20 mouse cellular contexts compared by ENCODE assay signal in the genomic region with DNA sequence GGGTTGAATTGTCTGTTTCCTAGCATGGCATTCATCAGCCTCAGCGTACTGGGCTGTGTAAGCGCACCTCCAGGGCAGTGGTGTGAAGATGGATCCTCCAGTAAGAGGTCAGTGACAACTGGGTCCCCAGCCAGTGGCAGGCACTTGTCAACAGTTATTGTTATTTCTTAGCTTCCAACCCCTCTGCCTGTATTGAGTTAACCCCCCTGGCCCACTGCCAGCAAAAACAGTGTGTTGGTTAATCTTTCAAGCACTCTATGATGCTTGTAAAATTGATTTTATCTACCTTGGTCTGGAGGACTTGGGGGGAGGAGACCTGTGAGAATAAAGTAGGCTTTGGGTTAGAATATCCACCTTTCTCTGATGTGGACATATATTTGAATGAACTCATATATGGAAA. TPM values are rescaled to one million over a fixed set of nuclear protein-coding genes. Genes with fewer than 3 reads are reported as not detected.
DNase-seq lines count a peak whose midpoint lies in the region; ATAC-seq lines count a peak whose summit lies in the region.
"Had no signal": no experiment of that assay in that cellular context is flagged by ENCODE, and none has a peak within 500 bp of the region (broad histone marks: within the 10 kb centered on the region; RNA-seq: fewer than 3 reads in every experiment).

No protein-coding gene starts in this region.

- no peak overlapping the region for H3K4me3 ChIP-seq in heart, embryonic 12.5 days

- no peak overlapping the region for H3K9ac ChIP-seq in heart, embryonic 12.5 days
- H3K9ac ChIP-seq: hindbrain, embryonic 14.5 days; liver, postnatal 0 days had no signal

- intact Hi-C loops in heart, postnatal 10 days (cut with DNase I), result no loop called here

- H3K9me3 ChIP-seq in heart, embryonic 12.5 days (replicated peaks), result no peaks in the 10 kb centered on the region
- H3K9me3 ChIP-seq: limb, embryonic 10.5 days had no signal

- no peak for ATAC-seq in heart, embryonic 12.5 days (ENCODE audit: insufficient number of reproducible peaks, low FRiP score)
- ATAC-seq: forebrain, embryonic 14.5 days; liver, postnatal 0 days had no signal

- DNase-seq in heart, postnatal 10 days, result no peak
- DNase-seq in kidney, postnatal 10 days, result peak; percentile 60
- DNase-seq in kidney, adult 11 months, result no peak
- peak; percentile 64 for DNase-seq in urinary bladder, postnatal 14 days (ENCODE audit: low spot score)
- no peak for DNase-seq in urinary bladder, postnatal 10 days (ENCODE audit: low spot score)
- DNase-seq in right cerebral cortex, postnatal 14 days, result no peak
- DNase-seq: adrenal gland, adult 2 months; cerebellum, adult 2 months; right cerebral cortex, postnatal 4 days; thymus, postnatal 14 days had no signal

- 38% methylated on average over 2 of the region's 2 CpGs for WGBS in heart, embryonic 12.5 days

- no peaks in the 10 kb centered on the region; the same call in 1 of the 2 replicates for H3K36me3 ChIP-seq in heart, embryonic 12.5 days
- H3K36me3 ChIP-seq: limb, embryonic 10.5 days had no signal

- peaks cover 60% of the 10 kb centered on the region for H3K4me1 ChIP-seq in heart, embryonic 12.5 days (replicated peaks)

- peak overlapping the region; percentile 60; the same call in 1 of the 2 replicates for H3K27ac ChIP-seq in heart, embryonic 12.5 days (ENCODE audit: poor library complexity, severe bottlenecking)
- H3K27ac ChIP-seq: hindbrain, embryonic 14.5 days had no signal

- H3K4me2 ChIP-seq in heart, embryonic 12.5 days, result peak overlapping the region; percentile 9; the same call in 1 of the 2 replicates
- H3K4me2 ChIP-seq: midbrain, embryonic 11.5 days had no signal

- H3K27me3 ChIP-seq in heart, embryonic 12.5 days (replicated peaks), result no peaks in the 10 kb centered on the region

RNA-seq across cellular contexts. Expression of gene Grhl3, which starts 29.1 kb away (rescaled TPM):
- 6.0 and 6.8 TPM in 2 replicates for polyA plus RNA-seq in heart, embryonic 12.5 days (2016; fragmentation: Nextera tagmentation; extraction: Ambion mirVana)
- total RNA-seq in heart, postnatal 10 days (2021), result under 1 TPM; 0.27 to 0.43 TPM
- total RNA-seq: common myeloid progenitor, adult 5-6 weeks; heart, postnatal 36 days had no signal
- polyA plus RNA-seq: adrenal gland, adult 2 months had no signal

RNA-seq across cellular contexts. Expression of gene Nipal3, which starts 49.4 kb away (rescaled TPM):
- polyA plus RNA-seq in heart, embryonic 12.5 days (2016; fragmentation: Nextera tagmentation; extraction: Ambion mirVana), result 4.0 and 4.2 TPM in 2 replicates
- 10 to 100 TPM; 25.3 to 28.0 TPM for total RNA-seq in heart, postnatal 10 days (2021)

RNA-seq across cellular contexts. Expression of gene Stpg1, which starts 49.7 kb away (rescaled TPM):
- 0.31 and 0.47 TPM in 2 replicates for polyA plus RNA-seq in heart, embryonic 12.5 days (2016; fragmentation: Nextera tagmentation; extraction: Ambion mirVana)
- not detected for total RNA-seq in heart, postnatal 10 days (2021)
- total RNA-seq: common myeloid progenitor, adult 5-6 weeks; gastrocnemius, postnatal 4 days; liver, adult 2 months had no signal
- polyA plus RNA-seq: limb, embryonic 10.5 days; liver, adult 2 months; liver, postnatal 0 days had no signal

Comparison
In these comparisons a context has a peak if more than half of its experiments do, and no peak if none do; other contexts are left out.
1. DNase-seq: peak in kidney, postnatal 10 days (single experiment) and urinary bladder, postnatal 14 days (single experiment); none in heart, postnatal 10 days (0 of 2), kidney, adult 11 months (single experiment), urinary bladder, postnatal 10 days (single experiment) and right cerebral cortex, postnatal 14 days (single experiment).